Mouse (Mus musculus) midbrain, embryonic 16.5 days (tissue): ENCODE data around the gene Bean1. TPM values are rescaled to one million over a fixed set of nuclear protein-coding genes. Genes with fewer than 3 reads are reported as not detected.

Experiments used
- ATAC-seq: fragments of 200-750 bp; cut with Nextera tagmentation; 2 replicates; pipeline ENCODE4 v1.8.0; 2017; ENCODE audit warnings: moderate TSS enrichment
- H3K27ac ChIP-seq: fragments of 300-500 bp; sonication (generic); 2 replicates; pipeline ENCODE4 v1.5.1; 2014; ENCODE audit warnings: mild to moderate bottlenecking, low read length, mixed read lengths
- H3K27me3 ChIP-seq: fragments of 300-500 bp; sonication (generic); 2 replicates; pipeline ENCODE4 v1.6.1; 2014; ENCODE audit warnings: low read depth, low read length, mixed read lengths; ENCODE audit not compliant: control insufficient read depth, insufficient read depth
- H3K36me3 ChIP-seq: fragments of 300-500 bp; sonication (generic); 2 replicates; pipeline ENCODE4 v1.6.1; 2014; ENCODE audit warnings: mild to moderate bottlenecking, low read length, moderate library complexity, mixed read lengths; ENCODE audit not compliant: control insufficient read depth, insufficient read depth
- H3K4me1 ChIP-seq: fragments of 300-500 bp; sonication (generic); 2 replicates; pipeline ENCODE4 v1.6.1; 2014; ENCODE audit warnings: mild to moderate bottlenecking, low read length, mixed read lengths; ENCODE audit not compliant: control insufficient read depth, insufficient read depth
- H3K4me2 ChIP-seq: fragments of 300-500 bp; sonication (generic); 2 replicates; pipeline ENCODE4 v1.6.1; 2014; ENCODE audit warnings: mild to moderate bottlenecking, low read length, mixed read lengths
- H3K4me3 ChIP-seq: fragments of 300-500 bp; sonication (generic); 2 replicates; pipeline ENCODE4 v1.5.1; 2014; ENCODE audit warnings: low read depth, mild to moderate bottlenecking, low read length, moderate library complexity, mixed read lengths
- H3K9ac ChIP-seq: fragments of 300-500 bp; sonication (generic); 2 replicates; pipeline ENCODE4 v1.6.1; 2014; ENCODE audit warnings: low read depth, low read length, mixed read lengths
- H3K9me3 ChIP-seq: fragments of 300-500 bp; sonication (generic); replicated peaks from 2 replicates; pipeline ENCODE4 v1.6.1; 2014; ENCODE audit warnings: mild to moderate bottlenecking, low read length, mixed read lengths; ENCODE audit not compliant: control insufficient read depth, poor library complexity, severe bottlenecking
- WGBS: fragments of 180-500 bp; shearing (Covaris S2); extraction: QIAGEN DNeasy Blood & Tissue Kit; methylation state at CpG from one replicate; pipeline ENCODE4 v1.1.7; 2014; 5-methylcytosine and 5-hydroxymethylcytosine counted together
- polyA plus RNA-seq: library from polyadenylated mRNA; unstranded; fragments of >200 nt; fragmentation: Nextera tagmentation; extraction: Ambion mirVana; gene quantifications from 2 replicates; pipeline ENCODE4 v1.2.1, GENCODE M21; 2015

Gene Bean1
- polyA plus RNA-seq, 1 experiment from 2014 or later, result 7.6 TPM

DNA sequence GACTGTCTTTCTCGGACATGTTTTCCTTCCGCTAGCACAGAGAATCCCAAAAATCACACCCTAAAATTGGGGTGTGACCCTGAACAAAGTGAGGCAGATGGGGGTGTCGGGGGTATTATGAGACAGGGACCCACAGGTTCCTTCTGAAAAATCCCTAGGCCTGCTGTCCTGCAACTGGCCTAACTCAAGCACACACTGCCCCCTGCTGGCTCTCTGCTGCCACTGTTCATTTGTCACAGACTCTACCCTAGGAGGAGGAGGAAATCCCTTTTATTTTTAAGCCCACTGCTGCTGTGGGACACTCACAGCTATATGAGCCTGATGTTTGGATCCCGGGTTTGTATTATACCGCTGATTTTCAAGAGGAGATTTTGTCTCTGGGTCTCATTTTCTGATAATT lies 49.6 kb downstream of the Bean1 start:
- no peaks in the 10 kb centered on the region for H3K27me3 ChIP-seq
- no peak overlapping the region for H3K27ac ChIP-seq
- no peak overlapping the region for H3K4me2 ChIP-seq
- H3K4me3 ChIP-seq, result no peak overlapping the region
- no peaks in the 10 kb centered on the region for H3K4me1 ChIP-seq
- H3K9me3 ChIP-seq, result peaks cover 6% of the 10 kb centered on the region; the same call in 1 of the 2 replicates
- WGBS, result 45% methylated on average over 5 of the region's 5 CpGs
- ATAC-seq, result peak; percentile 48; the same call in 1 of the 2 replicates
- peaks cover 10% of the 10 kb centered on the region for H3K36me3 ChIP-seq
- no peak overlapping the region for H3K9ac ChIP-seq

DNA sequence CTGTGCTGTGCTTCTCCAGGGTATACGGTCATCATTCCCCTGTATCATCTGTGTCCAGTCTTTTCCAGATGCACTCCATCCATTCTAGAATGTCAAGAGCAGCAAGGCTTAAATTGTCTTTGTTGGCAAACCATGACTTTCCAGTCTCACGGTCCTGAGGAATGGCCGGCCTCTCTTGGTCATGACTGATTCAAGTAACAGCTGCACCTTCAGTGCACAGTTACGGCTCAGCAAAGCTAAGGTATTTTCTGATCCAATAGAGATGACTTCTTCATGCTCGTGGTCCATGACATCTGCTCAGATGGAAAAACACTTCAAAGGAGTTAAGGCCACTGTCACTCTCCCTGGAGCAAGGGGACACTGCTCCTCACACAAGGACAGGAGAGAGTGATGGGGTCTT lies 56.8 kb downstream of the Bean1 start:
- H3K27ac ChIP-seq, result no peak overlapping the region
- no peaks in the 10 kb centered on the region for H3K27me3 ChIP-seq
- H3K4me2 ChIP-seq, result no peak overlapping the region
- peaks cover 70% of the 10 kb centered on the region for H3K36me3 ChIP-seq
- no peak for ATAC-seq
- H3K4me3 ChIP-seq, result no peak overlapping the region
- H3K9me3 ChIP-seq, result peaks cover 6% of the 10 kb centered on the region; the same call in 1 of the 2 replicates
- 95% methylated on average over 5 of the region's 5 CpGs for WGBS
- H3K9ac ChIP-seq, result no peak overlapping the region
- H3K4me1 ChIP-seq, result no peaks in the 10 kb centered on the region

DNA sequence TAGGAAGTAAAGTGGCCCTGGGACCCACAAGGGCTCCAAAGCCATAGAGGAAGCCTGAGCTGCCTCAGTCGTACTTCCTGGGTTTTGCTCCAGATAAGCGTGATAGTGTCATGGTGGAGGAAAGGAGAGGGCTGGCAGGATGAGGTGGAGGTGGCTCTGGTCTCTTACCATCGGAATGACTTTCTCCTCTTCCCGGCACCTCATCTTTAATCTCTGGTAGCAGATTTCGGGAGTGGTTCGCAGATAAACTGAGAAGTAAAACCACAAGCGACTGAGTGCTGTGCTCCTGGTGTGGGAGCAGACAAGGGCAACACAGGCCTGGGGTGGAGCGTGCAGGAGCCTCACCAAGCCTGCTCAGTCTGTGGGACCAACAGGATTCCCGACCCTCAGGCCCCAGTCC lies 60.1 kb downstream of the Bean1 start:
- H3K4me2 ChIP-seq, result no peak overlapping the region
- no peaks in the 10 kb centered on the region for H3K4me1 ChIP-seq
- no peak for ATAC-seq
- peaks cover 76% of the 10 kb centered on the region for H3K36me3 ChIP-seq
- no peaks in the 10 kb centered on the region for H3K9me3 ChIP-seq
- no peak overlapping the region for H3K27ac ChIP-seq
- H3K4me3 ChIP-seq, result no peak overlapping the region
- no peaks in the 10 kb centered on the region for H3K27me3 ChIP-seq
- no peak overlapping the region for H3K9ac ChIP-seq
- 96% methylated on average over 9 of the region's 9 CpGs for WGBS

DNA sequence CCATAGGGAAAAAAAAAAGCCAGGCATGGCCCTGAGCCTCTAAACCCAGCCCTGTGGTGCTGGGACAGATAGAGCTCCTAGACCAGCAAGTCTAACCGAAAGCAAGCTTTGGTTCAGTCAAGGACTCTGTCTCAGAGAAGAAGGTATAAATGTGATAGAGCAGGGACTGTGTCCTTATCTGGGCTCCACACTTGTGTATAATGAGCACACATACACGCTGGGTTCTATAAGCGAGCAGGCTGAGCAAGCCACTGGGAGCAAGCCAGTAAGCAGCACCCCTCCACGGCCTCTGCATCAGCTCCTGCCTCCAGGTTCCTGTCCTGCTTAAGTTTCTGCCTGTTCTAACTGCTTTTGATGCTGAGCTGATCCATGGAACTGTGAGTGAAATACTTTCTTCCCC lies 61.8 kb downstream of the Bean1 start:
- H3K4me1 ChIP-seq, result no peaks in the 10 kb centered on the region
- peaks cover 66% of the 10 kb centered on the region for H3K36me3 ChIP-seq
- ATAC-seq, result no peak
- no peak overlapping the region for H3K9ac ChIP-seq
- no peak overlapping the region for H3K4me2 ChIP-seq
- no peaks in the 10 kb centered on the region for H3K27me3 ChIP-seq
- WGBS, result 96% methylated on average over 4 of the region's 4 CpGs
- no peak overlapping the region for H3K4me3 ChIP-seq
- H3K27ac ChIP-seq, result no peak overlapping the region
- H3K9me3 ChIP-seq, result no peaks in the 10 kb centered on the region

DNA sequence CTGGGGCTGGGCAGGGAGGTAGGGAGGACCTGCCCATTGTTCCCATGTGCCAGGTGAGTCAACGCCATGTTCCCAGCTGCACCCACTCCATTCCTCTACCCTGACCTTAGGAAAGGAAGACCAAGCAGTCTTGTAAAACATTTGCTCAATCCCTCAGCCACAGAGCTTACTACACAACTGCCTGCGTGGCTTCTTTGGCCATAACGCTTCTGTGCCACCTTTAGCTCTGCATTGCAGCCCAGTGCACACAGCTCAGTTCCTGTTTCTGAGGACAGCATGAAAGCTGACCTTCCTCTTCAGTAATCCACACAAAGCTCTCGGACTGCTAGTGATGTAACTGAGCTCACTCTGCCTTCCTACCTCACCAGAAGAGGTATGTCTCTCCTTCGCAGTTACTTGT lies 62.7 kb downstream of the Bean1 start:
- Histone ChIP-seq H3K27me3 (no peaks in the 10 kb centered on the region), H3K9me3 (no peaks in the 10 kb centered on the region), H3K36me3 (peaks cover 64% of the 10 kb centered on the region), H3K4me1 (no peaks in the 10 kb centered on the region), H3K4me2 (no peak overlapping the region), H3K4me3 (no peak overlapping the region), H3K27ac (no peak overlapping the region), H3K9ac (no peak overlapping the region)
- 97% methylated on average over 5 of the region's 5 CpGs for WGBS
- ATAC-seq, result no peak

DNA sequence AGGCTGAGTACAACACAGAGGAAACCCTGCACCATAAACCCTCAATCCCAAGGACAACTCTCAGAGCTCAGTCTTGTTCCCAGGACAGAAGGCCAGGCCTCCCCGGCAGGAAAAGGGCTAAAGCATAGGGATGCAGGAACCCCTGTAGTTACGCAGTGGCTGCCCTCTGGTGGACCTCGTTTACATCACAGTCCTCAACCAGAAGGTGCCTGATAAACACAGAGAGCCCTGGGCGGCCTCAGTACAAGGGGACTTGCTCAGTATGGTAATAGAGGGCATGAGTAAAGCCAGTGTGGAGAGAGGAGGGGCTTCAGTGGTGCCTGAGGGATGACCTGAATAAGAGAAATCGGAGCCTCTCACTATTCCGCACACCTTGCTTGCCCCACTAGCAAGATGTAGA lies 64.3 kb downstream of the Bean1 start:
- H3K4me2 ChIP-seq, result no peak overlapping the region
- ATAC-seq, result peak; percentile 36; the same call in 1 of the 2 replicates
- H3K27me3 ChIP-seq, result no peaks in the 10 kb centered on the region
- no peak overlapping the region for H3K27ac ChIP-seq
- no peak overlapping the region for H3K9ac ChIP-seq
- 37% methylated on average over 6 of the region's 6 CpGs for WGBS
- no peaks in the 10 kb centered on the region for H3K4me1 ChIP-seq
- H3K4me3 ChIP-seq, result no peak overlapping the region
- no peaks in the 10 kb centered on the region for H3K9me3 ChIP-seq
- H3K36me3 ChIP-seq, result peaks cover 65% of the 10 kb centered on the region

DNA sequence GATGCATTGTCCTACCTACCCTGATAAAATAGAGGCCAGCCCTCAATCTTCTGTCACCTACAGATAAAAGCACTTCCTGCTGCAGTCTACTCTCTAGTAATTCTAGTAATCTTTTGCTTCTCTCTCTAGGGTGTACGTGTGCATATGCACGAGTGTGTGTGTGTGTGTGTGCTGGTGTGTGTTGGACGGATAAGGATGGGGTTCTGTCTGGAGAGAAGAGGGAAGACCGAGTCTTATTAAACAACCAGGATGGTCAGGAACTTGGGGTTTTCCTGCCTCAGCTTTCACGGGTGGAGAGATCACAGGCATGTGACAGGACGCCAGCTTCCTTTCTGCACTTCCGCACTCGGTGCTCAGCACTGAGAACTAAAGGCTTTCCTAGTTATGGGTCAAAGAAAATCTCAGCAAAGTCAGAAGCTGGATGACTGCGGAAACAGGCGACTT lies 69.2 kb downstream of the Bean1 start:
- Histone ChIP-seq H3K4me2 (no peak overlapping the region), H3K9me3 (no peaks in the 10 kb centered on the region), H3K36me3 (peaks cover 47% of the 10 kb centered on the region), H3K9ac (no peak overlapping the region), H3K27ac (no peak overlapping the region), H3K4me1 (no peaks in the 10 kb centered on the region), H3K4me3 (no peak overlapping the region), H3K27me3 (no peaks in the 10 kb centered on the region)
- ATAC-seq, result no peak
- WGBS, result 89% methylated on average over 10 of the region's 10 CpGs

DNA sequence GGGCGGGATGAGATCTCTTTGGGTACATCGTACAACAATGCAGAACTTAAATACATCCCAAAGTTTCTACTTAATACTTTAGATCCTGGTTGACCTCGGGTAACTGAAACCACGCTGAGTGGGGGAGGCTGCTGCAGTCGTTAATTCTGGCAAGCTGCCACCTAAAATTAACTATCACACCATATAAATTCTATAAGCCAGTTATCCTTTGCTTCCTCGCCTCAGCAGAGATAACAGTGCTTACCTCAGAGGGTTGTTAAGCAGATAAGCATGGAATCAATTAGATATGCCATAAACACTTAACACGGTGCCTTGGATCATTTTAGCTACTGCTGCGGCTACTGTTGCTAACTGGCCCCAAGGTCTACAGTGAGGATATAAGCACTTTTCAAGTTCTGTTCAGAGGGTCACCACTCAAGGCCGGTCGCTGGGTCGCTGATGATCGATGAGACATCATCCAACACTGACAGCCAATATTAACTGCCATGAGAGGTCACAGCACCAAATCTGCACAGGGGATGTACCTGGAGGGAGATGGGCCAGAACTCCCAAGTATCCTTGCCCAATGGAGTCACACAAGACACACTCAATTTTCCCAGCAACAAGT lies 71.9 kb downstream of the Bean1 start:
- peaks cover 41% of the 10 kb centered on the region for H3K36me3 ChIP-seq
- 78% methylated on average over 12 of the region's 12 CpGs for WGBS
- no peak overlapping the region for H3K4me2 ChIP-seq
- peaks cover 6% of the 10 kb centered on the region; the same call in 1 of the 2 replicates for H3K4me1 ChIP-seq
- no peak overlapping the region for H3K4me3 ChIP-seq
- no peak overlapping the region for H3K9ac ChIP-seq
- no peak for ATAC-seq
- H3K9me3 ChIP-seq, result no peaks in the 10 kb centered on the region
- H3K27ac ChIP-seq, result no peak overlapping the region
- H3K27me3 ChIP-seq, result no peaks in the 10 kb centered on the region

DNA sequence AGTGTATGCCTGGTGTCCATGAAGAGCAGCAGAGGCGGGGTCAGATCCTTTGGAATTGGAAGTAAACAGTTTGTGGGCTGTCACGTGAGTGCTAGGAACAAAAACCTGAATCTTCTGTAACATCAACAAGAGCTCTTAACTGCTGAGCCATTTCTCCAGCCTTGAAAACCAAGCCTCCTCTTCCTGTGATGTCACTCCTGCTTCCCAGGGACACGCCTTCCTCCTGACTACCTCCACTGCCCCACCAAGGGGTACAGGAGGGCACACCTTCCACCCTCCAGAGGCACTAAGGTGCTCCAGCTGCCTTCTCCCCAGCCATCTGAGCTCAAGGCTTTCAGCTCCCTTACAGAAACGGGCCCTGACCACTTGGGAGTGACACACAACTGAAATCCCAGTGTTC lies 76.4 kb downstream of the Bean1 start:
- ATAC-seq, result no peak
- Histone ChIP-seq H3K27me3 (no peaks in the 10 kb centered on the region), H3K4me3 (no peak overlapping the region), H3K4me1 (peaks cover 19% of the 10 kb centered on the region), H3K4me2 (no peak overlapping the region), H3K27ac (no peak overlapping the region), H3K36me3 (peaks cover 16% of the 10 kb centered on the region), H3K9ac (no peak overlapping the region), H3K9me3 (no peaks in the 10 kb centered on the region)
- 92% methylated on average over 4 of the region's 4 CpGs for WGBS
